Mouse (Mus musculus): ENCODE measurements around the gene Itln1. TPM values are rescaled to one million over a fixed set of nuclear protein-coding genes. Genes with fewer than 3 reads are reported as not detected.

Gene Itln1
- not detected for total RNA-seq (2021)
- long read RNA-seq, experiment 1 = 0 reads
- long read RNA-seq, experiment 2 = 0 reads

- no peak for DNase-seq
Measured at GRCm38 (mm10) chr1:171535194-171535593, at the start of gene Itln1. TSS of gene Itln1 (minus strand) at chr1:171535294.

DNA sequence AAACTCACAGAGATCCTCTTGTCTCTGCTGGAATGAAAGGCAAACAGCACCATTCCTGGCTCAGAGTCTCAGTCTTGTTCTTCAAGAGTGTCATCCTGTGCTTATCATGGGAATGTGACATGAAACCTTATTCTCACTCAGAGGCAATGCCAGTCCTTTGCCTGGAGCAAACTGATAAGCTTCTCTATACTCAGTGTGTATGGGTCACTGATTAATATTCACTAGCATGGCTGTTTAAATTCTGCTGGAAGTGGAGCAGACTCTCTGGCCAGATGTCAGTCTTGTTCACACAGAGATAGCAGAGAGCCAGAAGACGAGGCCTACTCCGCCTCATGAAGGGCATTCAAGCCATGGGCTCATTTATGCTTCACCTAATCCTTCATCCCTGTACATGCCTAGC lies 49.5 kb upstream of the Itln1 start:
- no peak for DNase-seq

GRCm38 (mm10) chr1:171577168-171577567 lies 42.1 kb upstream of the Itln1 start:
- DNase-seq = no peak

DNA sequence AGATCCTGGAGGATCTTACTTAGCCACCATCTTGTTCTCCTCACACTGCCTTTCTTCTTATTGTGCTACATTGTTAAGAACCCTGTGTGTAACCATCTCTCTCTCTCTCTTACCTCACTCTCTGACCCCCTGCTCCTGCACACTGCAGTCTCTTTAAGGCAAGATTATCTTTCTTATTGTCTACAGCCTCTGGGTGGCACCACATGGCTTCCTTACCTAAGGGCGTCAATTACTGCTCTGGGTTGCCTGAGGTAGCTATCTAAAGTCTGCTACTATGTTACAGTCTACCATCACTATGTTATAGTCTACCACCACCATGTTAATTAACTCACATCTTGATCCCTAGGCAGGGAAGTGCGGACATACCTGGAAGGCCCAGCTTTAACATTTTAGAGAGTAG lies 33.3 kb upstream of the Itln1 start:
- DNase-seq = no peak

GRCm38 (mm10) chr1:171566777-171567176 lies 31.7 kb upstream of the Itln1 start:
- DNase-seq = peak; percentile 56 to 71

- DNase-seq = no peak
Measured at GRCm38 (mm10) chr1:171565888-171566287, 30.8 kb upstream of the Itln1 start.

- DNase-seq = peak in 1 of 2 experiments; percentile 14
Measured at GRCm38 (mm10) chr1:171564247-171564646, 29.2 kb upstream of the Itln1 start.

- DNase-seq = no peak
Measured at GRCm38 (mm10) chr1:171563042-171563441, 27.9 kb upstream of the Itln1 start.

- peak in 1 of 2 experiments; percentile 14 for DNase-seq
Measured at GRCm38 (mm10) chr1:171561639-171562225, 26.6 kb upstream of the Itln1 start.

DNA sequence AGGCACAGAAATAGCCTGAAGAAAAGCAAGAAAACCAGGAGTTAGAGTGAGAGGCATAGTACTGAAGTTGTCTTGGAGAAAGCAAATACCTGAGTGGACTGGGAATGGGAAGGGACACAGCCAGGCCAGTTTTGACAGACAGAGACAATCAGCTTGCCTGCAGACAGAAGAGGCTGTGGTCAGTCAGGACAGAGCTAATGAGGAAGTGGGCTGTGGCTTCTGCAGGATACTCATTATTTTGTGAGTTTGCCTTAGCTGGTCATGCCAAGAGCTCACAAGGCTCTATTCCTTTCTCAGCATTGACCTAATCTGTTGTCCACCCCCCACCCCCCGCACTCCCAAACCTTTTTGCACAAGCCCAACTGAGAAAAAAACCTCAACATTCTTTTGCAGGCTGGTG lies 26.1 kb upstream of the Itln1 start:
- peak in 1 of 2 experiments; percentile 18 for DNase-seq

- no peak for DNase-seq
Measured at GRCm38 (mm10) chr1:171560262-171560661, 25.2 kb upstream of the Itln1 start.

- DNase-seq = no peak
Measured at GRCm38 (mm10) chr1:171558898-171559297, 23.8 kb upstream of the Itln1 start, which contains the start of gene Cd244a. TSS of gene Cd244a (plus strand) at chr1:171559193.

DNA sequence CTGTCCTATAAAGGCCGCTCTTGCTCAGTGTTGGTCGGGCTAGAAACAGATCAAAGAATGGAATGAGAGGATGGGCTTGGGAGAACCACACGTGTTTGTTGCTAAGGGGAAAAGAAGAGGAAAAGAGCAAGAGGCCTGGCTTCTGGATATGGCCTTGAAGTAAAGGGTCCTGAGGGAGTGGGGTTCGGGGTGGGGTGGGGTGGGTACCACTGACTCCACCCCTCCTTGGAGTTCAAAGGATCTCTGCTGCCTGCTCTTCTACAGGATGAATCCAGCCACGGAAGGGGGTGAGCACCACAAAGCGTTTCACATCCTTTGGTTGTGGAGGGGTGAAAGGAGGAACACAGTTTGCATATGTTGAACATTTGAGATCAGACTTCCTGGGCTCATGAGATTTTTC lies 23.3 kb upstream of the Itln1 start:
- DNase-seq = no peak

- no peak for DNase-seq
Measured at GRCm38 (mm10) chr1:171556366-171556765, 21.3 kb upstream of the Itln1 start.

- no peak for DNase-seq
Measured at GRCm38 (mm10) chr1:171553359-171554341, 18.6 kb upstream of the Itln1 start.

GRCm38 (mm10) chr1:171552230-171552629 lies 17.1 kb upstream of the Itln1 start:
- DNase-seq = no peak

DNA sequence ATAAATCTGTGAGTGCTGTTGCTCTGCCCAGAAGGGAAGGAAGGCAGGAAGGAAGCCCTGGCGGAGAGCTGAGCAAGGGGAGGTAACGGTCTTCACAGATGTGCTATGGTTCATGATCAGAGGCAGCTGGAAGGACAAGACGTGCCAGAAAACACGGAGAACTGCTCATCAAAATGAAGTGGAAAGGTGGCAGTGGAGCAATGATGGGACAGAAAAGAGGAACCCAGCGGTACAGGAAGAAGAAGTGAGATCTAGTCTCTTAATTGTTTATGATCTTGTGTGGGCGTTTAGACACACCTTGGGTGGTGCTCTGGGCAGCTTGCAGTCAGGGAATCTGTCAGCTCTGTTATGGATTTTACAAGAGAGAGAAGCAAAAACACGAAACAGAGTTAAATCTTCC lies 16.2 kb upstream of the Itln1 start:
- peak in 1 of 2 experiments; percentile 15 for DNase-seq

- no peak for DNase-seq
Measured at GRCm38 (mm10) chr1:171540694-171541093, 5.6 kb upstream of the Itln1 start.

DNA sequence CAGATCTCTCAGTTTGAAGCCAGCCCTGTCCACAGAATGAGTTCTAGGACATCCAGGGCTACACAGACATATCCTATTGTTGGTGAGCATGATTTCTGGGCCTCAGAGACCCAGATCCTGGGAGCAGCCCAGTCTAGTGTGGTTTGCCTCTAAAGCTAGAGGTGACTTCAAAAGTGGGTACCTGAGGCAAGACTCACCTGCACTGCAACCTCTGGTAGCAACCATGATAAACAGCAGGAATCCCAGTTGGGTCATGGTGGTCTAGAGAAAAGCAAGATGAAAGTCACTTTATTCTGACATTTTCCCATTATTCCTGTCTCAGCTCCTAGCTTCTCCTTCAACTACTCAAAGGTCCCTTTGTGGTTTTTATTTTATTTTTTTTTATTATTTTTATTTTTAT lies 537 bp downstream of the Itln1 start:
- no peak for DNase-seq

- no peak for DNase-seq
Measured at GRCm38 (mm10) chr1:171532830-171533229, 2.3 kb downstream of the Itln1 start.

GRCm38 (mm10) chr1:171531367-171531766 lies 3.7 kb downstream of the Itln1 start:
- no peak for DNase-seq

- DNase-seq = no peak
Measured at GRCm38 (mm10) chr1:171515557-171515956, 19.5 kb downstream of the Itln1 start.

DNA sequence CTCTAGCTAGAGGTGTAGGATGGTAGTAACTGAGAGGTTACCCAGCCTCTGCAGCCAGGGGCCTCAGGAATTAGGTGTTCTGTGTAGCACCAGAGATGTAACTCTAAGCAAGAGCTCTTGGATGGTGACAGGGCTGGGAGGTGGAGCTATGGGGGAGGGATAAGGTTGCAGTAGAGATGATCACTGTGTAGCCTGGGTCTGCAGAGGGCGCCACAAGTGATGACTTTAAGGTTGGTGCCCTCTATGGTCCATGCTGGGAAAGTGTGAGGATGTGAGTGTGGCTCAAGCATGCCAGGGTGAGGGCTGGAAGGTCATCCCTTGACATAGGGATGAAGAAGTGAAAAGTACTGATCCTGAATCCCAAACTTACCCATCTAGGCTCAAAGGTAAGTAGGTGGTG lies 20.1 kb downstream of the Itln1 start:
- DNase-seq = no peak
